Mouse (Mus musculus) heart, postnatal 0 days (tissue): ENCODE results near the gene Ly6g6c.

Source experiments
- CTCF ChIP-seq: IDR thresholded peaks from 2 replicates; pipeline ENCODE4 v1.5.1; 2016; ENCODE audit warnings: antibody characterized with exemption, control low read depth, low read depth
- EP300 ChIP-seq: IDR thresholded peaks from 2 replicates; pipeline ENCODE4 v1.6.1; 2016; ENCODE audit warnings: antibody characterized with exemption, low read depth

- TF ChIP-seq CTCF (no peak), EP300 (no peak)
Observed at GRCm38 (mm10) chr17:35101161-35101560, 36.0 kb downstream of the Ly6g6c start.
